Mouse (Mus musculus): Measurements from ENCODE around the gene 4933415A04Rik. TPM values are rescaled to one million over a fixed set of nuclear protein-coding genes. Genes with fewer than 3 reads are reported as not detected.

4933415A04Rik gene
- polyA plus RNA-seq, 1 experiment from 2014 or later: 9.0 TPM

- Histone ChIP-seq H3K4me1 (ENCODE audit: control insufficient read depth, insufficient read depth, low read length) (no peaks in the 10 kb centered on the region), H3K27ac (ENCODE audit: low read depth, low read length) (no peak overlapping the region), H3K36me3 (ENCODE audit: control insufficient read depth, insufficient read depth, low read length) (peaks cover 51% of the 10 kb centered on the region), H3K4me2 (replicated peaks; ENCODE audit: low read depth, low read length) (no peak overlapping the region), H3K27me3 (ENCODE audit: control insufficient read depth, insufficient read depth, low read length) (no peaks in the 10 kb centered on the region), H3K9ac (ENCODE audit: low read depth, low read length) (no peak overlapping the region), H3K9me3 (ENCODE audit: control insufficient read depth, low read length) (no peaks in the 10 kb centered on the region), H3K4me3 (ENCODE audit: low read length) (no peak overlapping the region)
- 90% methylated on average over 22 of the region's 22 CpGs for WGBS
- no peak for ATAC-seq (ENCODE audit: low FRiP score, low TSS enrichment)
Measured at GRCm38 (mm10) chr11:43585211-43586005, 1.4 kb upstream of the 4933415A04Rik start.

- 71% methylated on average over 6 of the region's 6 CpGs for WGBS
- no peak overlapping the region for H3K27ac ChIP-seq (ENCODE audit: low read depth, low read length)
- H3K4me3 ChIP-seq (ENCODE audit: low read length): no peak overlapping the region
- H3K4me1 ChIP-seq (ENCODE audit: control insufficient read depth, insufficient read depth, low read length): no peaks in the 10 kb centered on the region
- H3K4me2 ChIP-seq (replicated peaks; ENCODE audit: low read depth, low read length): no peak overlapping the region
- ATAC-seq (ENCODE audit: low FRiP score, low TSS enrichment): no peak
- H3K9ac ChIP-seq (ENCODE audit: low read depth, low read length): no peak overlapping the region
- no peaks in the 10 kb centered on the region for H3K27me3 ChIP-seq (ENCODE audit: control insufficient read depth, insufficient read depth, low read length)
- no peaks in the 10 kb centered on the region for H3K9me3 ChIP-seq (ENCODE audit: control insufficient read depth, low read length)
- H3K36me3 ChIP-seq (ENCODE audit: control insufficient read depth, insufficient read depth, low read length): peaks cover 28% of the 10 kb centered on the region
Measured at GRCm38 (mm10) chr11:43589530-43590072, 2.8 kb downstream of the 4933415A04Rik start.

GRCm38 (mm10) chr11:43601440-43601839, 14.6 kb downstream of the 4933415A04Rik start, which contains the start of gene Fabp6:
Fabp6 (minus strand) TSS chr11:43601540.
- Histone ChIP-seq H3K4me3 (ENCODE audit: low read length) (no peak within 1 kb of the TSS), H3K27ac (ENCODE audit: low read depth, low read length) (no peak within 1 kb of the TSS), H3K27me3 (ENCODE audit: control insufficient read depth, insufficient read depth, low read length) (no peaks in the 10 kb centered on the region), H3K36me3 (ENCODE audit: control insufficient read depth, insufficient read depth, low read length) (no peaks in the 10 kb centered on the region), H3K4me2 (replicated peaks; ENCODE audit: low read depth, low read length) (no peak within 1 kb of the TSS), H3K9me3 (ENCODE audit: control insufficient read depth, low read length) (no peaks in the 10 kb centered on the region), H3K4me1 (ENCODE audit: control insufficient read depth, insufficient read depth, low read length) (no peaks in the 10 kb centered on the region), H3K9ac (ENCODE audit: low read depth, low read length) (no peak within 1 kb of the TSS)
- WGBS: 87% methylated on average over 5 of the region's 5 CpGs
- ATAC-seq (ENCODE audit: low FRiP score, low TSS enrichment): no peak

- no peak overlapping the region for H3K4me3 ChIP-seq (ENCODE audit: low read length)
- ATAC-seq (ENCODE audit: low FRiP score, low TSS enrichment): no peak
- H3K36me3 ChIP-seq (ENCODE audit: control insufficient read depth, insufficient read depth, low read length): no peaks in the 10 kb centered on the region
- H3K27ac ChIP-seq (ENCODE audit: low read depth, low read length): no peak overlapping the region
- no peaks in the 10 kb centered on the region for H3K4me1 ChIP-seq (ENCODE audit: control insufficient read depth, insufficient read depth, low read length)
- WGBS: 88% methylated on average over 2 of the region's 2 CpGs
- H3K4me2 ChIP-seq (replicated peaks; ENCODE audit: low read depth, low read length): no peak overlapping the region
- no peak overlapping the region for H3K9ac ChIP-seq (ENCODE audit: low read depth, low read length)
- H3K9me3 ChIP-seq (ENCODE audit: control insufficient read depth, low read length): no peaks in the 10 kb centered on the region
- no peaks in the 10 kb centered on the region for H3K27me3 ChIP-seq (ENCODE audit: control insufficient read depth, insufficient read depth, low read length)
Measured at GRCm38 (mm10) chr11:43604207-43604606, 17.4 kb downstream of the 4933415A04Rik start.

GRCm38 (mm10) chr11:43604891-43605290, 18.1 kb downstream of the 4933415A04Rik start:
- Histone ChIP-seq H3K27ac (ENCODE audit: low read depth, low read length) (no peak overlapping the region), H3K36me3 (ENCODE audit: control insufficient read depth, insufficient read depth, low read length) (no peaks in the 10 kb centered on the region), H3K4me3 (ENCODE audit: low read length) (no peak overlapping the region), H3K9ac (ENCODE audit: low read depth, low read length) (no peak overlapping the region), H3K9me3 (ENCODE audit: control insufficient read depth, low read length) (no peaks in the 10 kb centered on the region), H3K27me3 (ENCODE audit: control insufficient read depth, insufficient read depth, low read length) (no peaks in the 10 kb centered on the region), H3K4me1 (ENCODE audit: control insufficient read depth, insufficient read depth, low read length) (no peaks in the 10 kb centered on the region), H3K4me2 (replicated peaks; ENCODE audit: low read depth, low read length) (no peak overlapping the region)
- WGBS: 84% methylated on average over 6 of the region's 6 CpGs
- ATAC-seq (ENCODE audit: low FRiP score, low TSS enrichment): no peak

GRCm38 (mm10) chr11:43605859-43606258, 19.0 kb downstream of the 4933415A04Rik start:
- no peaks in the 10 kb centered on the region for H3K27me3 ChIP-seq (ENCODE audit: control insufficient read depth, insufficient read depth, low read length)
- peak; percentile 54; the same call in 1 of the 2 replicates for ATAC-seq (ENCODE audit: low FRiP score, low TSS enrichment)
- no peak overlapping the region for H3K9ac ChIP-seq (ENCODE audit: low read depth, low read length)
- no peaks in the 10 kb centered on the region for H3K9me3 ChIP-seq (ENCODE audit: control insufficient read depth, low read length)
- no peaks in the 10 kb centered on the region for H3K4me1 ChIP-seq (ENCODE audit: control insufficient read depth, insufficient read depth, low read length)
- H3K4me3 ChIP-seq (ENCODE audit: low read length): no peak overlapping the region
- H3K4me2 ChIP-seq (replicated peaks; ENCODE audit: low read depth, low read length): no peak overlapping the region
- H3K36me3 ChIP-seq (ENCODE audit: control insufficient read depth, insufficient read depth, low read length): no peaks in the 10 kb centered on the region
- WGBS: 62% methylated on average over 6 of the region's 6 CpGs
- no peak overlapping the region for H3K27ac ChIP-seq (ENCODE audit: low read depth, low read length)

- Histone ChIP-seq H3K9ac (ENCODE audit: low read depth, low read length) (no peak overlapping the region), H3K4me1 (ENCODE audit: control insufficient read depth, insufficient read depth, low read length) (peaks cover 6% of the 10 kb centered on the region; the same call in 1 of the 2 replicates), H3K36me3 (ENCODE audit: control insufficient read depth, insufficient read depth, low read length) (no peaks in the 10 kb centered on the region), H3K27ac (ENCODE audit: low read depth, low read length) (no peak overlapping the region), H3K4me3 (ENCODE audit: low read length) (no peak overlapping the region), H3K9me3 (ENCODE audit: control insufficient read depth, low read length) (no peaks in the 10 kb centered on the region), H3K27me3 (ENCODE audit: control insufficient read depth, insufficient read depth, low read length) (no peaks in the 10 kb centered on the region), H3K4me2 (replicated peaks; ENCODE audit: low read depth, low read length) (no peak overlapping the region)
- ATAC-seq (ENCODE audit: low FRiP score, low TSS enrichment): no peak
- WGBS: 51% methylated on average over 3 of the region's 3 CpGs
Measured at GRCm38 (mm10) chr11:43608440-43608839, 21.6 kb downstream of the 4933415A04Rik start.

- no peaks in the 10 kb centered on the region for H3K9me3 ChIP-seq (ENCODE audit: control insufficient read depth, low read length)
- H3K27me3 ChIP-seq (ENCODE audit: control insufficient read depth, insufficient read depth, low read length): no peaks in the 10 kb centered on the region
- H3K4me2 ChIP-seq (replicated peaks; ENCODE audit: low read depth, low read length): no peak overlapping the region
- no peak overlapping the region for H3K27ac ChIP-seq (ENCODE audit: low read depth, low read length)
- WGBS: 60% methylated on average over 10 of the region's 10 CpGs
- no peaks in the 10 kb centered on the region for H3K36me3 ChIP-seq (ENCODE audit: control insufficient read depth, insufficient read depth, low read length)
- ATAC-seq (ENCODE audit: low FRiP score, low TSS enrichment): no peak
- H3K9ac ChIP-seq (ENCODE audit: low read depth, low read length): no peak overlapping the region
- no peak overlapping the region for H3K4me3 ChIP-seq (ENCODE audit: low read length)
- peaks cover 6% of the 10 kb centered on the region; the same call in 1 of the 2 replicates for H3K4me1 ChIP-seq (ENCODE audit: control insufficient read depth, insufficient read depth, low read length)
Measured at GRCm38 (mm10) chr11:43610006-43610661, 23.3 kb downstream of the 4933415A04Rik start.

- 75% methylated on average over 5 of the region's 5 CpGs for WGBS
- H3K9ac ChIP-seq (ENCODE audit: low read depth, low read length): no peak overlapping the region
- no peaks in the 10 kb centered on the region; the same call in 1 of the 2 replicates for H3K9me3 ChIP-seq (ENCODE audit: control insufficient read depth, low read length)
- H3K4me2 ChIP-seq (replicated peaks; ENCODE audit: low read depth, low read length): no peak overlapping the region
- H3K36me3 ChIP-seq (ENCODE audit: control insufficient read depth, insufficient read depth, low read length): no peaks in the 10 kb centered on the region
- H3K4me3 ChIP-seq (ENCODE audit: low read length): no peak overlapping the region
- no peak for ATAC-seq (ENCODE audit: low FRiP score, low TSS enrichment)
- no peak overlapping the region for H3K27ac ChIP-seq (ENCODE audit: low read depth, low read length)
- H3K4me1 ChIP-seq (ENCODE audit: control insufficient read depth, insufficient read depth, low read length): peaks cover 6% of the 10 kb centered on the region; the same call in 1 of the 2 replicates
- H3K27me3 ChIP-seq (ENCODE audit: control insufficient read depth, insufficient read depth, low read length): no peaks in the 10 kb centered on the region
Measured at GRCm38 (mm10) chr11:43610662-43611033, 23.8 kb downstream of the 4933415A04Rik start.
